Comparison of ENCODE assay signal across 13 mouse cellular contexts in the genomic region with DNA sequence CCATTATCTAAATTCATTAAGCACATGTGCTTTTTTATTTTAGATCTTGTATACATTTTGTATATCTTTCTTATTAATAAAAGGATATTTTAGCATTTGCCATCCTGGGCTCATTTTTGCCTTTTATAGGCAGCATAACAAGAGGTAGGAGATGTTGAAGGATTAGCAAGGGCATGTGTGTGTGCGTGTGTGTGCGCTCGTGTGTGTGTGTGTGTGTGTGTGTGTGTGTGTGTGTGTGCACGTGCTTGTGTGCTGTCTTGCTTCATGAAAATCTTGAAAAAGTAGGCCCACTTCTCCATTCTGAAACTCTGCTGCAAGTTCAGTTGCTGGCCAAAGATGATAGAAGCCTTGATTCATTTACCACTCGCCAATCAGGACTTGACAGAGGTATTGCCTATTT.
A peak's percentile ranks its signal among the peaks of the same experiment; 100 is the strongest.
DNase-seq lines count a peak whose midpoint lies in the region; ATAC-seq and TF ChIP-seq lines count a peak whose summit lies in the region.
"Had no signal": no experiment of that assay in that cellular context is flagged by ENCODE, and none has a peak within 500 bp of the region (broad histone marks: within the 10 kb centered on the region; RNA-seq: fewer than 3 reads in every experiment).

No protein-coding gene starts in this region.

- intact Hi-C loops in left cerebral cortex, postnatal 4 days (cut with DNase I): no loop called here

- H3K4me2 ChIP-seq in forebrain, embryonic 13.5 days: peak overlapping the region; percentile 36
- no peak overlapping the region for H3K4me2 ChIP-seq in forebrain, postnatal 0 days (ENCODE audit: low read depth)
- no peak overlapping the region for H3K4me2 ChIP-seq in hindbrain, embryonic 14.5 days (replicated peaks)
- peak overlapping the region; percentile 20; the same call in 1 of the 2 replicates for H3K4me2 ChIP-seq in neural tube, embryonic 13.5 days
- H3K4me2 ChIP-seq: embryonic facial prominence, embryonic 15.5 days had no signal

- WGBS in forebrain, embryonic 13.5 days: 50% methylated on average over 5 of the region's 5 CpGs
- 36% methylated on average over 5 of the region's 5 CpGs for WGBS in forebrain, postnatal 0 days
- WGBS in hindbrain, embryonic 14.5 days: 54% methylated on average over 5 of the region's 5 CpGs
- 60% methylated on average over 5 of the region's 5 CpGs for WGBS in neural tube, embryonic 13.5 days

- no peaks in the 10 kb centered on the region for H3K36me3 ChIP-seq in forebrain, embryonic 13.5 days (ENCODE audit: poor library complexity, severe bottlenecking)
- H3K36me3 ChIP-seq in forebrain, postnatal 0 days (ENCODE audit: insufficient read depth): no peaks in the 10 kb centered on the region
- H3K36me3 ChIP-seq in hindbrain, embryonic 14.5 days (replicated peaks; ENCODE audit: control insufficient read depth, insufficient read depth): no peaks in the 10 kb centered on the region
- H3K36me3 ChIP-seq in neural tube, embryonic 13.5 days: no peaks in the 10 kb centered on the region
- H3K36me3 ChIP-seq: embryonic facial prominence, embryonic 15.5 days had no signal

- H3K27me3 ChIP-seq in forebrain, embryonic 13.5 days: no peaks in the 10 kb centered on the region
- no peaks in the 10 kb centered on the region for H3K27me3 ChIP-seq in forebrain, postnatal 0 days (ENCODE audit: insufficient read depth, low read length)
- H3K27me3 ChIP-seq in hindbrain, embryonic 14.5 days (ENCODE audit: control insufficient read depth, insufficient read depth, low read length): no peaks in the 10 kb centered on the region
- H3K27me3 ChIP-seq in neural tube, embryonic 13.5 days: no peaks in the 10 kb centered on the region
- H3K27me3 ChIP-seq: CH12.LX; embryonic facial prominence, embryonic 15.5 days had no signal

- H3K4me1 ChIP-seq in forebrain, embryonic 13.5 days: peaks cover 32% of the 10 kb centered on the region
- peaks cover 9% of the 10 kb centered on the region; the same call in 1 of the 2 replicates for H3K4me1 ChIP-seq in forebrain, postnatal 0 days (ENCODE audit: insufficient read depth)
- peaks cover 21% of the 10 kb centered on the region for H3K4me1 ChIP-seq in hindbrain, embryonic 14.5 days (replicated peaks; ENCODE audit: control insufficient read depth, insufficient read depth, low read length)
- H3K4me1 ChIP-seq in neural tube, embryonic 13.5 days (replicated peaks): peaks cover 32% of the 10 kb centered on the region

- H3K9ac ChIP-seq in forebrain, embryonic 13.5 days: no peak overlapping the region
- H3K9ac ChIP-seq in forebrain, postnatal 0 days: no peak overlapping the region
- no peak overlapping the region for H3K9ac ChIP-seq in hindbrain, embryonic 14.5 days
- no peak overlapping the region for H3K9ac ChIP-seq in neural tube, embryonic 13.5 days
- H3K9ac ChIP-seq: embryonic facial prominence, embryonic 15.5 days had no signal

- TF ChIP-seq CTCF in forebrain, postnatal 0 days (IDR thresholded peaks at IDR 0.05; ENCODE audit: low read depth): no peak

- H3K4me3 ChIP-seq in forebrain, embryonic 13.5 days: no peak overlapping the region
- H3K4me3 ChIP-seq in forebrain, postnatal 0 days (ENCODE audit: low read depth, low read length): no peak overlapping the region
- no peak overlapping the region for H3K4me3 ChIP-seq in hindbrain, embryonic 14.5 days (replicated peaks; ENCODE audit: low read length)
- no peak overlapping the region for H3K4me3 ChIP-seq in neural tube, embryonic 13.5 days
- H3K4me3 ChIP-seq: embryonic facial prominence, embryonic 15.5 days; heart, adult 2 months had no signal

- no peak; the same call in 1 of the 2 replicates for ATAC-seq in forebrain, embryonic 13.5 days
- ATAC-seq in forebrain, postnatal 0 days: no peak
- 0 out of 2 replicates have a peak, but pooled peaks have one; percentile 51 for ATAC-seq in hindbrain, embryonic 14.5 days (ENCODE audit: low FRiP score)
- ATAC-seq in neural tube, embryonic 13.5 days (ENCODE audit: low read depth): peak; percentile 46
- ATAC-seq in megakaryocyte-erythroid progenitor cell, adult 5-6 weeks (replicated peaks; ENCODE audit: low FRiP score, low TSS enrichment, poor library complexity, severe bottlenecking): no peak

- no peak for DNase-seq in forebrain, postnatal 0 days
- DNase-seq in left cerebral cortex, postnatal 4 days: peak; percentile 3
- no peak for DNase-seq in left cerebral cortex, adult 8-10 months (ENCODE audit: low spot score in 2 of 2)
- DNase-seq in hindbrain, embryonic 14.5 days (ENCODE audit: low spot score): no peak
- DNase-seq in kidney, adult 18-20 months: no peak
- DNase-seq: lung, adult 18-20 months; thymus, adult 18-20 months had no signal

- peak overlapping the region; percentile 76 for H3K27ac ChIP-seq in forebrain, embryonic 13.5 days
- H3K27ac ChIP-seq in forebrain, postnatal 0 days (ENCODE audit: low read depth, low read length): no peak overlapping the region
- peak overlapping the region; percentile 66 for H3K27ac ChIP-seq in hindbrain, embryonic 14.5 days
- H3K27ac ChIP-seq in neural tube, embryonic 13.5 days (replicated peaks): peak overlapping the region; percentile 73
- H3K27ac ChIP-seq: embryonic facial prominence, embryonic 15.5 days; heart, adult 2 months had no signal

- no peaks in the 10 kb centered on the region for H3K9me3 ChIP-seq in forebrain, embryonic 13.5 days (replicated peaks)
- H3K9me3 ChIP-seq in forebrain, postnatal 0 days (ENCODE audit: low read length): no peaks in the 10 kb centered on the region
- no peaks in the 10 kb centered on the region for H3K9me3 ChIP-seq in hindbrain, embryonic 14.5 days (ENCODE audit: control insufficient read depth, low read length)
- no peaks in the 10 kb centered on the region for H3K9me3 ChIP-seq in neural tube, embryonic 13.5 days
- H3K9me3 ChIP-seq: embryonic facial prominence, embryonic 15.5 days had no signal

Comparison
In these comparisons a context has a peak if more than half of its experiments do, and no peak if none do; other contexts are left out.
1. H3K4me2 ChIP-seq: peak in forebrain, embryonic 13.5 days (single experiment) and neural tube, embryonic 13.5 days (single experiment); none in forebrain, postnatal 0 days (single experiment) and hindbrain, embryonic 14.5 days (single experiment).
2. ATAC-seq: peak in hindbrain, embryonic 14.5 days (single experiment) and neural tube, embryonic 13.5 days (single experiment); none in forebrain, embryonic 13.5 days (single experiment), forebrain, postnatal 0 days (single experiment) and megakaryocyte-erythroid progenitor cell, adult 5-6 weeks (single experiment).